7 mouse cellular contexts compared by ENCODE assay signal in genomic region chr11:120098588-120099511, GRCm38 (mm10). TPM values are rescaled to one million over a fixed set of nuclear protein-coding genes. Genes with fewer than 3 reads are reported as not detected.
DNase-seq lines count a peak whose midpoint lies in the region; ATAC-seq lines count a peak whose summit lies in the region.

Gene Tepsin (minus strand): TSS chr11:120098731.
Gene Ndufaf8 (plus strand): TSS chr11:120098928.

- H3K4me1 ChIP-seq in embryonic facial prominence, embryonic 11.5 days (ENCODE audit: control insufficient read depth, insufficient read depth, low read length): peaks cover 7% of the 10 kb centered on the region
- peaks cover 20% of the 10 kb centered on the region for H3K4me1 ChIP-seq in limb, embryonic 10.5 days
- H3K4me1 ChIP-seq in midbrain, embryonic 13.5 days (replicated peaks): peaks cover 27% of the 10 kb centered on the region

- H3K36me3 ChIP-seq in embryonic facial prominence, embryonic 11.5 days (replicated peaks; ENCODE audit: control insufficient read depth, insufficient read depth, low read depth, low read length): peaks cover 2% of the 10 kb centered on the region; the same call in 1 of the 2 replicates
- peaks cover 46% of the 10 kb centered on the region for H3K36me3 ChIP-seq in limb, embryonic 10.5 days
- H3K36me3 ChIP-seq in midbrain, embryonic 13.5 days: peaks cover 38% of the 10 kb centered on the region

- H3K4me2 ChIP-seq in embryonic facial prominence, embryonic 11.5 days (ENCODE audit: low read depth, low read length): peak within 1 kb of the TSS; percentile 82
- peak within 1 kb of the TSS; percentile 98 for H3K4me2 ChIP-seq in midbrain, embryonic 13.5 days (replicated peaks)

- no peaks in the 10 kb centered on the region for H3K9me3 ChIP-seq in embryonic facial prominence, embryonic 11.5 days (replicated peaks; ENCODE audit: control insufficient read depth, low read length)
- no peaks in the 10 kb centered on the region for H3K9me3 ChIP-seq in limb, embryonic 10.5 days (replicated peaks)
- H3K9me3 ChIP-seq in midbrain, embryonic 13.5 days: no peaks in the 10 kb centered on the region

- peak within 1 kb of the TSS; percentile 63 for H3K4me3 ChIP-seq in embryonic facial prominence, embryonic 11.5 days (ENCODE audit: low read depth, low read length)
- H3K4me3 ChIP-seq in limb, embryonic 10.5 days: peak within 1 kb of the TSS; percentile 69
- H3K4me3 ChIP-seq in midbrain, embryonic 13.5 days (replicated peaks): peak within 1 kb of the TSS; percentile 80

- peak within 1 kb of the TSS; percentile 85 for H3K27ac ChIP-seq in embryonic facial prominence, embryonic 11.5 days (replicated peaks; ENCODE audit: low read depth, low read length)
- H3K27ac ChIP-seq in limb, embryonic 10.5 days: peak within 1 kb of the TSS; percentile 90
- H3K27ac ChIP-seq in midbrain, embryonic 13.5 days: peak within 1 kb of the TSS; percentile 94

- H3K9ac ChIP-seq in embryonic facial prominence, embryonic 11.5 days (replicated peaks; ENCODE audit: low read length): peak within 1 kb of the TSS; percentile 82
- H3K9ac ChIP-seq in midbrain, embryonic 13.5 days (replicated peaks): peak within 1 kb of the TSS; percentile 88

- ATAC-seq in embryonic facial prominence, embryonic 11.5 days (replicated peaks; ENCODE audit: insufficient number of reproducible peaks, low FRiP score, low TSS enrichment, low read depth): peak; percentile 95
- peak; percentile 94 for ATAC-seq in granulocyte monocyte progenitor cell, adult 5-6 weeks (replicated peaks; ENCODE audit: poor library complexity, severe bottlenecking)
- ATAC-seq in midbrain, embryonic 13.5 days: peak; percentile 97

- under 1% methylated on average over 77 of the region's 77 CpGs for WGBS in embryonic facial prominence, embryonic 11.5 days
- WGBS in limb, embryonic 10.5 days: under 1% methylated on average over 77 of the region's 77 CpGs
- under 1% methylated on average over 77 of the region's 77 CpGs for WGBS in midbrain, embryonic 13.5 days

- H3K27me3 ChIP-seq in embryonic facial prominence, embryonic 11.5 days (ENCODE audit: control insufficient read depth, insufficient read depth, low read length): no peaks in the 10 kb centered on the region
- no peaks in the 10 kb centered on the region for H3K27me3 ChIP-seq in limb, embryonic 10.5 days (ENCODE audit: low read depth, poor library complexity, severe bottlenecking)
- H3K27me3 ChIP-seq in midbrain, embryonic 13.5 days: no peaks in the 10 kb centered on the region

- DNase-seq in adrenal gland, postnatal 14 days: peak; percentile 97
- DNase-seq in embryonic facial prominence, embryonic 11.5 days (ENCODE audit: low spot score): peak; percentile 97
- peak; percentile 99 for DNase-seq in kidney, adult 11 months
- peak; percentile 98 for DNase-seq in limb, embryonic 10.5 days (ENCODE audit: low spot score)
- peak; percentile 100 for DNase-seq in spleen, adult 12 weeks (ENCODE audit: low spot score)

RNA-seq across cellular contexts. Expression of gene Tepsin, which starts in this region (rescaled TPM):
- 10.7 and 13.7 TPM in 2 replicates for total RNA-seq in adrenal gland, postnatal 14 days (2021)
- 10.5 and 12.3 TPM in 2 replicates for polyA plus RNA-seq in embryonic facial prominence, embryonic 11.5 days (2014; fragmentation: Nextera tagmentation; extraction: Ambion mirVana)
- total RNA-seq in granulocyte monocyte progenitor cell, adult 5-6 weeks (2014; fragmentation: Nextera tagmentation): 15.3 and 22.2 TPM in 2 replicates
- total RNA-seq in granulocyte monocyte progenitor cell, adult 5-6 weeks (2017): 7.5 and 9.3 TPM in 2 replicates
- 21.4 and 23.0 TPM in 2 replicates for polyA plus RNA-seq in limb, embryonic 10.5 days (2016; fragmentation: Nextera tagmentation; extraction: Ambion mirVana)
- 19.9 and 20.9 TPM in 2 replicates for polyA plus RNA-seq in midbrain, embryonic 13.5 days (2015; fragmentation: Nextera tagmentation; extraction: Ambion mirVana)

RNA-seq across cellular contexts. Expression of gene Ndufaf8, which starts in this region (rescaled TPM):
- 50.0 and 55.2 TPM in 2 replicates for total RNA-seq in adrenal gland, postnatal 14 days (2021)
- polyA plus RNA-seq in embryonic facial prominence, embryonic 11.5 days (2014; fragmentation: Nextera tagmentation; extraction: Ambion mirVana): 57.5 and 61.4 TPM in 2 replicates
- total RNA-seq in granulocyte monocyte progenitor cell, adult 5-6 weeks (2014; fragmentation: Nextera tagmentation): 37.0 and 64.8 TPM in 2 replicates
- 30.2 and 31.6 TPM in 2 replicates for total RNA-seq in granulocyte monocyte progenitor cell, adult 5-6 weeks (2017)
- 78.5 and 83.8 TPM in 2 replicates for polyA plus RNA-seq in limb, embryonic 10.5 days (2016; fragmentation: Nextera tagmentation; extraction: Ambion mirVana)
- 59.2 and 63.7 TPM in 2 replicates for polyA plus RNA-seq in midbrain, embryonic 13.5 days (2015; fragmentation: Nextera tagmentation; extraction: Ambion mirVana)

Comparison
In these comparisons a context has a peak if more than half of its experiments do, and no peak if none do; other contexts are left out.
1. Peak in every context shown above with its lines: DNase-seq, ATAC-seq, H3K4me3 ChIP-seq and H3K27ac ChIP-seq.